Mouse (Mus musculus) MEL (cell line): Measurements from ENCODE around the gene Jmy. TPM values are rescaled to one million over a fixed set of nuclear protein-coding genes. Genes with fewer than 3 reads are reported as not detected.

ENCODE experiments used
- DNase-seq: peaks from one replicate; pipeline ENCODE4 v3.0.0; 2011; ENCODE audit warnings: low read depth, low spot score
- H3K27ac ChIP-seq: 2 replicates; pipeline ENCODE4 v1.5.1; 2012; ENCODE audit warnings: low read depth, mild to moderate bottlenecking, control low read depth, low read length, moderate library complexity; ENCODE audit not compliant: control insufficient read depth
- H3K27me3 ChIP-seq, 2 experiments: fragments of 150-350 bp in 1 of 2; sonication (generic) in 1 of 2; 2 replicates each; pipeline ENCODE4 v1.6.1; 2012; ENCODE audit warnings: low read length in 2 of 2, mild to moderate bottlenecking in 2 of 2, improper control_type of control experiment in 1 of 2, moderate library complexity in 1 of 2; ENCODE audit not compliant: insufficient read depth in 2 of 2, control insufficient read depth in 1 of 2
- H3K36me3 ChIP-seq, 2 experiments: 2 replicates each; pipeline ENCODE4 v1.6.1; 2012 to 2014; ENCODE audit warnings: low read length in 2 of 2, improper control_type of control experiment in 1 of 2, inconsistent platforms in 1 of 2, mild to moderate bottlenecking in 1 of 2; ENCODE audit not compliant: insufficient read depth in 2 of 2, control insufficient read depth in 1 of 2
- H3K4me1 ChIP-seq, 2 experiments: fragments of 150-350 bp in 1 of 2; sonication (generic) in 1 of 2; 2 replicates each; pipeline ENCODE4 v1.6.1; 2012; ENCODE audit warnings: low read length in 2 of 2, improper control_type of control experiment in 1 of 2, mild to moderate bottlenecking in 1 of 2; ENCODE audit not compliant: insufficient read depth in 2 of 2, control insufficient read depth in 1 of 2
- H3K4me3 ChIP-seq, 2 experiments: fragments of 150-350 bp in 1 of 2; sonication (generic) in 1 of 2; 2 replicates each; pipeline ENCODE4 v1.5.1; 2012; ENCODE audit warnings: low read depth in 2 of 2, low read length in 2 of 2, mild to moderate bottlenecking in 2 of 2, moderate library complexity in 2 of 2, control low read depth in 1 of 2, improper control_type of control experiment in 1 of 2; ENCODE audit not compliant: control insufficient read depth in 1 of 2, insufficient read depth in 1 of 2
- H3K79me2 ChIP-seq: 2 replicates; pipeline ENCODE4 v1.6.1; 2012; ENCODE audit warnings: mild to moderate bottlenecking, low read length, moderate library complexity; ENCODE audit not compliant: control insufficient read depth, poor library complexity, insufficient read depth
- H3K9ac ChIP-seq: 2 replicates; pipeline ENCODE4 v1.6.1; 2012; ENCODE audit warnings: low read depth, mild to moderate bottlenecking, control low read depth, low read length, moderate library complexity; ENCODE audit not compliant: control insufficient read depth, poor library complexity, severe bottlenecking
- H3K9me3 ChIP-seq: fragments of 150-350 bp; sonication (generic); replicated peaks from 2 replicates; pipeline ENCODE4 v1.6.1; 2012; ENCODE audit warnings: mild to moderate bottlenecking, low read length, improper control_type of control experiment, moderate library complexity; ENCODE audit not compliant: insufficient read depth
- BHLHE40 ChIP-seq: IDR thresholded peaks from 2 replicates; pipeline ENCODE4 v1.6.1; 2012; ENCODE audit warnings: low read depth, mild to moderate bottlenecking, inconsistent platforms, low read length, improper control_type of control experiment, borderline replicate concordance
- CHD1 ChIP-seq: IDR thresholded peaks from 2 replicates; pipeline ENCODE4 v1.6.1; 2012; ENCODE audit warnings: low read depth, mild to moderate bottlenecking, inconsistent platforms, low read length, improper control_type of control experiment
- ELF1 ChIP-seq: IDR thresholded peaks from 2 replicates; pipeline ENCODE4 v1.6.1; 2014; ENCODE audit warnings: low read depth, mild to moderate bottlenecking, inconsistent platforms, low read length, improper control_type of control experiment, moderate library complexity
- EP300 ChIP-seq, 2 experiments: IDR thresholded peaks; 2 replicates each; pipeline ENCODE4 v1.6.1; 2011; ENCODE audit warnings: improper control_type of control experiment in 2 of 2, low read length in 2 of 2, low read depth in 1 of 2, mild to moderate bottlenecking in 1 of 2
- ETS1 ChIP-seq: IDR thresholded peaks from 2 replicates; pipeline ENCODE4 v1.6.1; 2012; ENCODE audit warnings: low read depth, mild to moderate bottlenecking, inconsistent platforms, low read length, improper control_type of control experiment, moderate library complexity
- GATA1 ChIP-seq: IDR thresholded peaks from 2 replicates; pipeline ENCODE4 v1.6.1; 2011; ENCODE audit warnings: low read depth, low read length, improper control_type of control experiment
- MAFK ChIP-seq: IDR thresholded peaks from 2 replicates; pipeline ENCODE4 v1.6.1; 2011; ENCODE audit warnings: low read depth, mild to moderate bottlenecking, low read length, improper control_type of control experiment, borderline replicate concordance
- MEF2A ChIP-seq: IDR thresholded peaks from 2 replicates; pipeline ENCODE4 v1.6.1; 2014; ENCODE audit warnings: low read depth, mild to moderate bottlenecking, inconsistent platforms, low read length, improper control_type of control experiment; ENCODE audit not compliant: poor library complexity, insufficient replicate concordance, severe bottlenecking; ENCODE audit errors: extremely low read depth
- MYC ChIP-seq: IDR thresholded peaks from 2 replicates; pipeline ENCODE4 v1.6.1; 2011; ENCODE audit warnings: low read depth, mild to moderate bottlenecking, low read length, improper control_type of control experiment, moderate library complexity
- TCF12 ChIP-seq: IDR thresholded peaks from 2 replicates; pipeline ENCODE4 v1.6.1; 2014; ENCODE audit warnings: low read depth, mild to moderate bottlenecking, inconsistent platforms, low read length, improper control_type of control experiment, moderate library complexity
- USF1 ChIP-seq: IDR thresholded peaks from 2 replicates; pipeline ENCODE4 v1.6.1; 2014; ENCODE audit warnings: low read depth, mild to moderate bottlenecking, inconsistent platforms, low read length, improper control_type of control experiment, moderate library complexity
- ZC3H11A ChIP-seq: IDR thresholded peaks from 2 replicates; pipeline ENCODE4 v1.6.1; 2012; ENCODE audit warnings: low read depth, mild to moderate bottlenecking, inconsistent platforms, low read length, improper control_type of control experiment
- ZMIZ1 ChIP-seq: IDR thresholded peaks from 2 replicates; pipeline ENCODE4 v1.6.1; 2012; ENCODE audit warnings: low read depth, mild to moderate bottlenecking, inconsistent platforms, low read length, improper control_type of control experiment, moderate library complexity
- polyA plus RNA-seq, 2 experiments: library from polyadenylated mRNA; stranded (reverse) in 1 of 2; unstranded in 1 of 2; fragments of >175 nt in 1 of 2; fragments of >200 nt in 1 of 2; gene quantifications; 2 replicates each; pipeline versions ENCODE4 v1.2.1 to v1.2.4; 2012; ENCODE audit warnings: low replicate concordance in 2 of 2, low read depth in 1 of 2; ENCODE audit not compliant: insufficient read length in 2 of 2, insufficient read depth in 1 of 2, missing spikeins in 1 of 2
- total RNA-seq: library from RNA; depleted of rRNA; stranded (reverse); fragments of 300-350 nt; gene quantifications from 2 replicates; pipeline ENCODE4 v1.2.3, GENCODE M21; 2012

Jmy gene
- total and polyA plus RNA-seq, 3 experiments = 5.5 to 21.9 (median 9.3) TPM

GRCm38 (mm10) chr13:93387440-93387839, 112.2 kb downstream of the Jmy start:
- TF ChIP-seq ELF1 (no peak), CHD1 (0 out of 2 replicates have a peak, but pooled peaks have one; percentile 6)
- H3K36me3 ChIP-seq = peaks cover 0 to 57% of the 10 kb centered on the region in 2 experiments; a peak in 2 of 4 replicates
- peak; percentile 46 for DNase-seq
- peaks cover 29 to 46% of the 10 kb centered on the region in 2 experiments for H3K4me1 ChIP-seq
- H3K9ac ChIP-seq = peak overlapping the region; percentile 7
- H3K27me3 ChIP-seq = no peaks in the 10 kb centered on the region
- H3K27ac ChIP-seq = peak overlapping the region; percentile 74
- no peaks in the 10 kb centered on the region for H3K79me2 ChIP-seq
- no peaks in the 10 kb centered on the region for H3K9me3 ChIP-seq
- H3K4me3 ChIP-seq = peak overlapping the region in 1 of 2 experiments; percentile 5; a peak in 1 of 4 replicates

- Histone ChIP-seq H3K79me2 (no peaks in the 10 kb centered on the region; the same call in 1 of the 2 replicates), H3K4me3 (no peak overlapping the region), H3K9me3 (no peaks in the 10 kb centered on the region), H3K27ac (peak overlapping the region; percentile 86), H3K4me1 (peaks cover 38 to 54% of the 10 kb centered on the region in 2 experiments), H3K9ac (no peak overlapping the region), H3K36me3 (peaks cover 0 to 69% of the 10 kb centered on the region in 2 experiments; a peak in 2 of 4 replicates), H3K27me3 (no peaks in the 10 kb centered on the region)
- TF ChIP-seq EP300 (IDR thresholded peaks at IDR 0.05; ENCODE audit: low read depth in 1 of 2, low read length in 2 of 2) (peak; percentile 34 to 60; a peak in 3 of 4 replicates), MEF2A (no peak), ZC3H11A (no peak), ETS1 (peak; percentile 20; the same call in 1 of the 2 replicates), TCF12 (peak; percentile 33; the same call in 1 of the 2 replicates), MAFK (no peak), ZMIZ1 (0 out of 2 replicates have a peak, but pooled peaks have one; percentile 14), BHLHE40 (peak; percentile 29; the same call in 1 of the 2 replicates), USF1 (peak; percentile 20; the same call in 1 of the 2 replicates), GATA1 (peak; percentile 39), MYC (0 out of 2 replicates have a peak, but pooled peaks have one; percentile 33)
- DNase-seq = peak; percentile 51
These were observed 114.5 kb downstream of the Jmy start for GRCm38 (mm10) chr13:93385147-93385546.
